Mouse (Mus musculus) spleen, postnatal 14 days (tissue): ENCODE data around the gene Lacc1.
"Not testable (repeated sequence)": the region's sequence is repeated elsewhere in the genome, so short reads cannot be mapped to it uniquely, and the experiment has no call there.

Experiments used
- DNase-seq, 2 experiments: peaks; one replicate each; pipeline ENCODE4 v3.0.0; 2021 to 2022; ENCODE audit warnings: low spot score in 2 of 2

Lacc1 gene

GRCm38 (mm10) chr14:77036226-77037046 is at the start of gene Lacc1, which contains the start of gene Ccdc122:
Gene Lacc1, minus strand, starts transcription at chr14:77036904.
Gene Ccdc122, plus strand, starts transcription at chr14:77036772.
- DNase-seq: peak; percentile 67 to 82

- no peak for DNase-seq
Measured at GRCm38 (mm10) chr14:77081248-77081647, 44.5 kb upstream of the Lacc1 start.

- no peak for DNase-seq
Measured at GRCm38 (mm10) chr14:77069361-77069760, 32.7 kb upstream of the Lacc1 start.

- DNase-seq: no peak
Measured at GRCm38 (mm10) chr14:77053288-77053687, 16.6 kb upstream of the Lacc1 start.

GRCm38 (mm10) chr14:77037832-77038425 is 1.2 kb upstream of the Lacc1 start:
- DNase-seq: no peak

GRCm38 (mm10) chr14:77037330-77037729 is 626 bp upstream of the Lacc1 start:
- no peak for DNase-seq

GRCm38 (mm10) chr14:77034970-77035369 is 1.7 kb downstream of the Lacc1 start:
- DNase-seq: no peak

GRCm38 (mm10) chr14:77034175-77034915 is 2.4 kb downstream of the Lacc1 start:
- DNase-seq: no peak

GRCm38 (mm10) chr14:77033391-77033790 is 3.3 kb downstream of the Lacc1 start:
- no peak for DNase-seq

- DNase-seq: no peak
Measured at GRCm38 (mm10) chr14:77032433-77032832, 4.3 kb downstream of the Lacc1 start.

- no peak for DNase-seq
Measured at GRCm38 (mm10) chr14:77030808-77031207, 5.9 kb downstream of the Lacc1 start.

- DNase-seq: no peak
Measured at GRCm38 (mm10) chr14:77029319-77030054, 7.2 kb downstream of the Lacc1 start.

- DNase-seq: no peak
Measured at GRCm38 (mm10) chr14:77024499-77024898, 12.2 kb downstream of the Lacc1 start.

GRCm38 (mm10) chr14:77017211-77017610 is 19.5 kb downstream of the Lacc1 start:
- DNase-seq: no peak

- not testable (repeated sequence) for DNase-seq
Measured at GRCm38 (mm10) chr14:77016783-77017182, 19.9 kb downstream of the Lacc1 start.

- peak; percentile 13 to 36 for DNase-seq
Measured at GRCm38 (mm10) chr14:77011804-77012203, 24.9 kb downstream of the Lacc1 start.

GRCm38 (mm10) chr14:77008238-77008637 is 28.5 kb downstream of the Lacc1 start:
- peak; percentile 14 to 33 for DNase-seq

GRCm38 (mm10) chr14:77005566-77005965 is 31.1 kb downstream of the Lacc1 start:
- no peak for DNase-seq

GRCm38 (mm10) chr14:77004740-77005139 is 32.0 kb downstream of the Lacc1 start:
- no peak for DNase-seq

- not testable (repeated sequence) for DNase-seq
Measured at GRCm38 (mm10) chr14:76990351-76990750, 46.4 kb downstream of the Lacc1 start.

GRCm38 (mm10) chr14:76981781-76982180 is 54.9 kb downstream of the Lacc1 start:
- DNase-seq: no peak

GRCm38 (mm10) chr14:76981176-76981575 is 55.5 kb downstream of the Lacc1 start:
- DNase-seq: no peak
